Mouse (Mus musculus): ENCODE results near the gene Klhl29. TPM values are rescaled to one million over a fixed set of nuclear protein-coding genes. Genes with fewer than 3 reads are reported as not detected.

Gene Klhl29
- total and polyA plus RNA-seq, 3 experiments, result not detected

DNA sequence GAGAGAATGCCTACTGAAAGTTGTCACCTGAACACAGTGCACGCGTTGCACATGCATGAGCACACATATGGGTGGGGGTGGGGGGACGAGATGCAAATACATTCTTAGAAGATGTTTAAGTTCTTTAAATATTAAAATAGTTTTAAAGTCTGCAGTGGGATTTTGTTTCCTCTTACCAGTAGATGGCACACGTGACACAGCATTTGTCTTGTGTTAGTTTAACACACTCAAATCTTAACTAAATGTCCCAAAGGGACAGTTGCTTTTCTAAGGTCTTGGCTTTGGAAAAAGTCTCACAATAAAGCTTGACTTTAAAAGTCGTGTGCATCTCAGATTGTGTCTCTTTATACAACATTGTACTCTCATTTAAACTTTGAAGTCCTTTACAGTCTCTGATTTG lies 346.4 kb downstream of the Klhl29 start:
- peak; percentile 12; the same call in 1 of the 2 replicates for TF ChIP-seq RAD21 (IDR thresholded peaks at IDR 0.05; ENCODE audit: low read depth, low read length)
- TF ChIP-seq CHD1 (IDR thresholded peaks at IDR 0.05; ENCODE audit: low read depth, low read length), result no peak
- TF ChIP-seq MAX (IDR thresholded peaks at IDR 0.05; ENCODE audit: low read length), result no peak
- no peak for TF ChIP-seq NRF1 (IDR thresholded peaks at IDR 0.05; ENCODE audit: insufficient read depth, low read depth, low read length, poor library complexity, severe bottlenecking)
- no peak for TF ChIP-seq TCF12 (IDR thresholded peaks at IDR 0.05; ENCODE audit: low read depth, low read length)
- TF ChIP-seq MAZ (IDR thresholded peaks at IDR 0.05; ENCODE audit: low read depth, low read length), result no peak
- no peaks in the 10 kb centered on the region for H3K9me3 ChIP-seq (replicated peaks; ENCODE audit: insufficient read depth, low read length)
- no peaks in the 10 kb centered on the region for H3K79me2 ChIP-seq (ENCODE audit: control insufficient read depth, insufficient read depth, low read length, poor library complexity)
- peaks cover 0 to 10% of the 10 kb centered on the region in 2 experiments; a peak in 2 of 4 replicates for H3K36me3 ChIP-seq (ENCODE audit: control insufficient read depth in 1 of 2, insufficient read depth in 2 of 2, low read length in 2 of 2)
- H3K27me3 ChIP-seq (ENCODE audit: control insufficient read depth in 1 of 2, insufficient read depth in 2 of 2, low read length in 2 of 2), result no peaks in the 10 kb centered on the region
- H3K4me1 ChIP-seq (ENCODE audit: control insufficient read depth in 1 of 2, insufficient read depth in 2 of 2, low read length in 2 of 2), result no peaks in the 10 kb centered on the region
- H3K4me3 ChIP-seq (ENCODE audit: control insufficient read depth in 1 of 2, insufficient read depth in 1 of 2, low read depth in 2 of 2, low read length in 2 of 2), result no peak overlapping the region
- H3K27ac ChIP-seq (ENCODE audit: control insufficient read depth, low read depth, low read length), result no peak overlapping the region
- no peak for DNase-seq (ENCODE audit: low read depth, low spot score)
- no peak overlapping the region for H3K9ac ChIP-seq (ENCODE audit: control insufficient read depth, low read depth, low read length, poor library complexity, severe bottlenecking)
